Mouse (Mus musculus): ENCODE data around the gene Ciao2a. TPM values are rescaled to one million over a fixed set of nuclear protein-coding genes. Genes with fewer than 3 reads are reported as not detected.

Ciao2a gene
- polyA plus RNA-seq, 1 experiment, result 42.4 TPM

DNA sequence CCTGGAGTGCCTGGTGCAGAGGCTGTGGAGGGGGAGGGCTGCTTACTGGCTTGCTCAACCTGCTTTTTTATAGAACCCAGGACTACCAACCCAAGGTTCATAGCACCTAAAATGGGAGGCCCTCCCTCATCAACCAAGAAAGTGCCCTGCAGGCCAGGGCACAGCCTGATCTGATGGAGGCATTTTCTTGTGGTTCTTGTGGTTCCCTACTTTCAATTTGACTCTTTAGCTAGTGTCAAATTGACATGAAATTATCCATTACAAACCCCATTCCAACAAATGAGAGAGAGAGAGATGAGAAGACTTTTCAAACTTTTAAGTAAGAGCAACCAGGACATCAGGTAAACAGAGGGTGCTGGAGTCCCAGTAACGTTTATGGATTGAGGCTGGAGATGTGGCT is 15.9 kb downstream of the Ciao2a start:
- no peaks in the 10 kb centered on the region for H3K79me2 ChIP-seq (ENCODE audit: control insufficient read depth, insufficient read depth)
- H3K27me3 ChIP-seq (ENCODE audit: control insufficient read depth, insufficient read depth, insufficient read length), result no peaks in the 10 kb centered on the region
- TF ChIP-seq SRF (IDR thresholded peaks at IDR 0.05; ENCODE audit: control insufficient read depth, insufficient read length, low read depth) (no peak), TCF12 (IDR thresholded peaks at IDR 0.05; ENCODE audit: insufficient read depth, poor library complexity, severe bottlenecking) (no peak), POLR2AphosphoS2 (IDR thresholded peaks at IDR 0.05; ENCODE audit: insufficient read length, low read depth) (no peak)
- H3K4me2 ChIP-seq (ENCODE audit: low read depth), result no peak overlapping the region
- H3ac ChIP-seq (ENCODE audit: control insufficient read depth, insufficient read length), result no peak overlapping the region
- peaks cover 25% of the 10 kb centered on the region for H3K36me3 ChIP-seq (ENCODE audit: control insufficient read depth, insufficient read depth)
- no peak overlapping the region for H3K4me3 ChIP-seq

DNA sequence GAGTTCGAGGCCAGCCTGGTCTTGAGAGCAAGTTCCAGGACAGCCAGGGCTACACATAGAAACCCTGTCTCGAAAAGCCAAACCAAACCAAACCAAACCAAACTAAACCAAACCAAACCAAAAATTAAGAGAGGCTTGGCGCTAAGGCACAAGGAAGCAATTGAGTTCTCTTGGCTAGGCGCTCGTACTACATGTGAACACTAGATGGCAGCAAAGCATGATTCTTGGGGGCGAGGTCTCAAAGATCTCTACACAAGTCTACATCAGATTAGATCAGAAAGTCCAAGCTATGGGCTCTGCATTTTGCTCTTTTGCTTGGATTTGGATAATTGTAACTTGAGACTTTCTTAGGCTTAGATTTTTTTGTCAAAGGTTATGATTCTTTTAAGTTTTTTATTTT is 17.8 kb downstream of the Ciao2a start:
- Histone ChIP-seq H3K27me3 (ENCODE audit: control insufficient read depth, insufficient read depth, insufficient read length) (no peaks in the 10 kb centered on the region), H3K4me3 (no peak overlapping the region), H3K79me2 (ENCODE audit: control insufficient read depth, insufficient read depth) (no peaks in the 10 kb centered on the region), H3K36me3 (ENCODE audit: control insufficient read depth, insufficient read depth) (peaks cover 8% of the 10 kb centered on the region), H3K4me2 (ENCODE audit: low read depth) (no peak overlapping the region), H3ac (ENCODE audit: control insufficient read depth, insufficient read length) (no peak overlapping the region)
- TF ChIP-seq TCF3 (IDR thresholded peaks at IDR 0.05; ENCODE audit: insufficient read length, low read depth) (no peak), REST (IDR thresholded peaks at IDR 0.05; ENCODE audit: insufficient read depth, insufficient read length) (no peak), SRF (IDR thresholded peaks at IDR 0.05; ENCODE audit: control insufficient read depth, insufficient read length, low read depth) (no peak), CEBPB (IDR thresholded peaks at IDR 0.05; ENCODE audit: insufficient read depth, poor library complexity, severe bottlenecking) (no peak), MYOD1 (IDR thresholded peaks at IDR 0.05; ENCODE audit: control insufficient read depth in 1 of 3, insufficient read length in 2 of 3, low read depth in 2 of 3) (no peak), USF1 (IDR thresholded peaks at IDR 0.05; ENCODE audit: low read depth) (no peak), MAX (IDR thresholded peaks at IDR 0.05; ENCODE audit: low read depth) (no peak), TCF12 (IDR thresholded peaks at IDR 0.05; ENCODE audit: insufficient read depth, poor library complexity, severe bottlenecking) (no peak), MYOG (IDR thresholded peaks at IDR 0.05; ENCODE audit: control insufficient read depth in 1 of 3, insufficient read depth in 1 of 3, insufficient read length in 2 of 3, low read depth in 2 of 3) (no peak), POLR2A (IDR thresholded peaks at IDR 0.05; ENCODE audit: insufficient read length, low read depth) (no peak), POLR2AphosphoS2 (IDR thresholded peaks at IDR 0.05; ENCODE audit: insufficient read length, low read depth) (no peak), E2F4 (IDR thresholded peaks at IDR 0.05; ENCODE audit: insufficient read depth) (no peak)

DNA sequence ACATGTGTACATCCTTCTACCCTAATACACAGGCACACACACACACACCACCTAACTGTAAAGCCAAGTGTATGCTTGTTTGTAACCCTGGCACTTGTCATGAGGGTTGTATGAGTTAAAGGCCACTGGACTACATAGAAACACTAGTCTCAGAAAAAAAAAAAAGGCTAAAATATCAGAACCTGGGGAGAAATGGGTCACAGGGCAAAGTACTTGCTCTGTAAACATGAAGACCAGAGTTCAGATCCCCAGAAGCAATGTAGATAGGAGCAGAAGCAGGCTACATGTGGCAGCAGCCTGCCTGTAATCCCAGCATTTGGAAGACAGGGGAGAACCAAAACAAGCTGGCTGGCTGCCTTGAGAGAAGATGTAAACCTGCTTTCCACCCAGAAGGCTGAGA is 19.7 kb downstream of the Ciao2a start:
- TF ChIP-seq TCF3 (IDR thresholded peaks at IDR 0.05; ENCODE audit: insufficient read length, low read depth) (no peak), MYOG (IDR thresholded peaks at IDR 0.05; ENCODE audit: control insufficient read depth in 1 of 3, insufficient read depth in 1 of 3, insufficient read length in 2 of 3, low read depth in 2 of 3) (no peak), USF1 (IDR thresholded peaks at IDR 0.05; ENCODE audit: low read depth) (no peak), SRF (IDR thresholded peaks at IDR 0.05; ENCODE audit: control insufficient read depth, insufficient read length, low read depth) (no peak), CEBPB (IDR thresholded peaks at IDR 0.05; ENCODE audit: insufficient read depth, poor library complexity, severe bottlenecking) (no peak), TCF12 (IDR thresholded peaks at IDR 0.05; ENCODE audit: insufficient read depth, poor library complexity, severe bottlenecking) (no peak), E2F4 (IDR thresholded peaks at IDR 0.05; ENCODE audit: insufficient read depth) (no peak)
- no peak overlapping the region for H3K4me3 ChIP-seq
- H3K27me3 ChIP-seq (ENCODE audit: control insufficient read depth, insufficient read depth, insufficient read length), result no peaks in the 10 kb centered on the region
- no peak overlapping the region for H3K4me2 ChIP-seq (ENCODE audit: low read depth)
- no peaks in the 10 kb centered on the region for H3K36me3 ChIP-seq (ENCODE audit: control insufficient read depth, insufficient read depth)
- no peak overlapping the region for H3ac ChIP-seq (ENCODE audit: control insufficient read depth, insufficient read length)
- H3K79me2 ChIP-seq (ENCODE audit: control insufficient read depth, insufficient read depth), result no peaks in the 10 kb centered on the region

DNA sequence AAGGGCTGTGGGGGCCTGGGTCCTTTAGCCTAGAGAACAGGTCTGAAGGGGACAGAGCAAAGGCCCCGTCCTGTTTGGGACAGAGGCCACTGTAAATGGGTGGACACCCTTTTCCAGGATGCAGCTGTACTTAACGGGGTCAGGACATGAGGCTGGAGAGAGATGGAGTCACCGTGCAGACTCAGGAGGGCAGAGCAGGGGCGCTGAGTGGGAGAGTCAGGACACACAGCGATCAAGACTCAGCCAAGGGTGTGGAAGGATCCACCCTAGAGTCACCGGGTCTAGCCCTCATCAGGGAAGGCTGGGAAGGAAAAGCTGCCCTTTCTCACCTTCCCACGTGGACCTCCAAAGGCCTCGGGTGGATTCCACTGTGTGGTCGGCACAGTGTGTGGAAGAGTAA is 25.6 kb downstream of the Ciao2a start:
- Histone ChIP-seq H3ac (ENCODE audit: control insufficient read depth, insufficient read length) (no peak overlapping the region), H3K4me2 (ENCODE audit: low read depth) (no peak overlapping the region), H3K4me3 (no peak overlapping the region), H3K36me3 (ENCODE audit: control insufficient read depth, insufficient read depth) (no peaks in the 10 kb centered on the region), H3K79me2 (ENCODE audit: control insufficient read depth, insufficient read depth) (no peaks in the 10 kb centered on the region), H3K27me3 (ENCODE audit: control insufficient read depth, insufficient read depth, insufficient read length) (no peaks in the 10 kb centered on the region)
- TF ChIP-seq MYOD1 (IDR thresholded peaks at IDR 0.05; ENCODE audit: control insufficient read depth in 1 of 3, insufficient read length in 2 of 3, low read depth in 2 of 3) (no peak), MYOG (IDR thresholded peaks at IDR 0.05; ENCODE audit: control insufficient read depth in 1 of 3, insufficient read depth in 1 of 3, insufficient read length in 2 of 3, low read depth in 2 of 3) (no peak), TCF12 (IDR thresholded peaks at IDR 0.05; ENCODE audit: insufficient read depth, poor library complexity, severe bottlenecking) (no peak), SRF (IDR thresholded peaks at IDR 0.05; ENCODE audit: control insufficient read depth, insufficient read length, low read depth) (no peak), REST (IDR thresholded peaks at IDR 0.05; ENCODE audit: insufficient read depth, insufficient read length) (no peak), TCF3 (IDR thresholded peaks at IDR 0.05; ENCODE audit: insufficient read length, low read depth) (no peak), CEBPB (IDR thresholded peaks at IDR 0.05; ENCODE audit: insufficient read depth, poor library complexity, severe bottlenecking) (no peak), USF1 (IDR thresholded peaks at IDR 0.05; ENCODE audit: low read depth) (no peak), POLR2AphosphoS2 (IDR thresholded peaks at IDR 0.05; ENCODE audit: insufficient read length, low read depth) (no peak), MAX (IDR thresholded peaks at IDR 0.05; ENCODE audit: low read depth) (no peak), POLR2A (IDR thresholded peaks at IDR 0.05; ENCODE audit: insufficient read length, low read depth) (no peak), E2F4 (IDR thresholded peaks at IDR 0.05; ENCODE audit: insufficient read depth) (no peak)

DNA sequence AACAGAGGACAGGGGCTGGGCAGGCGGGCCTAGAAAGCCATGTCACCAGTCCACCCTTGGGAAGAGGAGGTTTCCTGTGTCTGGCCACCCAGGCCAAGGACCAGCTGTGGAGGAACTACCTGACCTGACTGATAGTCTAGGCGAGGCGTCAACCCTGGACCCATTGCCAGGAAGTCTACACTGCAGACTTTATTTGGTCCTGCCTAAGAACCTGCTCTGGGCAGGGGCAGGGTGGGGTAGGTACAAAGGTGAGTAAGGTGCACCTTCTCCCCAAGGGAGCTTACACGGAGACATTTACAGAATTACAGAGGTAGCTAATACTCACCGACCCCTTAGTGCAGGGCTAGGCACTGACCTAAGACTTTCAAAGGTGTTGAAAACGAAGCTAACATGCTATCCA is 27.2 kb downstream of the Ciao2a start:
- H3K27me3 ChIP-seq (ENCODE audit: control insufficient read depth, insufficient read depth, insufficient read length), result no peaks in the 10 kb centered on the region
- H3K4me3 ChIP-seq, result no peak overlapping the region
- H3ac ChIP-seq (ENCODE audit: control insufficient read depth, insufficient read length), result no peak overlapping the region
- no peak overlapping the region for H3K4me2 ChIP-seq (ENCODE audit: low read depth)
- TF ChIP-seq SRF (IDR thresholded peaks at IDR 0.05; ENCODE audit: control insufficient read depth, insufficient read length, low read depth), result no peak
- TF ChIP-seq E2F4 (IDR thresholded peaks at IDR 0.05; ENCODE audit: insufficient read depth), result no peak
- no peak for TF ChIP-seq USF1 (IDR thresholded peaks at IDR 0.05; ENCODE audit: low read depth)
- no peak for TF ChIP-seq POLR2A (IDR thresholded peaks at IDR 0.05; ENCODE audit: insufficient read length, low read depth)
- no peak for TF ChIP-seq TCF12 (IDR thresholded peaks at IDR 0.05; ENCODE audit: insufficient read depth, poor library complexity, severe bottlenecking)
- TF ChIP-seq POLR2AphosphoS2 (IDR thresholded peaks at IDR 0.05; ENCODE audit: insufficient read length, low read depth), result no peak
- TF ChIP-seq CEBPB (IDR thresholded peaks at IDR 0.05; ENCODE audit: insufficient read depth, poor library complexity, severe bottlenecking), result no peak
- TF ChIP-seq MYOD1 (IDR thresholded peaks at IDR 0.05; ENCODE audit: control insufficient read depth in 1 of 3, insufficient read length in 2 of 3, low read depth in 2 of 3), result no peak
- no peak for TF ChIP-seq MYOG (IDR thresholded peaks at IDR 0.05; ENCODE audit: control insufficient read depth in 1 of 3, insufficient read depth in 1 of 3, insufficient read length in 2 of 3, low read depth in 2 of 3)
- no peak for TF ChIP-seq MAX (IDR thresholded peaks at IDR 0.05; ENCODE audit: low read depth)
- no peak for TF ChIP-seq TCF3 (IDR thresholded peaks at IDR 0.05; ENCODE audit: insufficient read length, low read depth)
- no peak for TF ChIP-seq REST (IDR thresholded peaks at IDR 0.05; ENCODE audit: insufficient read depth, insufficient read length)
- H3K79me2 ChIP-seq (ENCODE audit: control insufficient read depth, insufficient read depth), result no peaks in the 10 kb centered on the region
- H3K36me3 ChIP-seq (ENCODE audit: control insufficient read depth, insufficient read depth), result no peaks in the 10 kb centered on the region

Measured in myocyte (in vitro differentiated cells).